10 mouse cellular contexts compared by ENCODE assay signal in the genomic region with DNA sequence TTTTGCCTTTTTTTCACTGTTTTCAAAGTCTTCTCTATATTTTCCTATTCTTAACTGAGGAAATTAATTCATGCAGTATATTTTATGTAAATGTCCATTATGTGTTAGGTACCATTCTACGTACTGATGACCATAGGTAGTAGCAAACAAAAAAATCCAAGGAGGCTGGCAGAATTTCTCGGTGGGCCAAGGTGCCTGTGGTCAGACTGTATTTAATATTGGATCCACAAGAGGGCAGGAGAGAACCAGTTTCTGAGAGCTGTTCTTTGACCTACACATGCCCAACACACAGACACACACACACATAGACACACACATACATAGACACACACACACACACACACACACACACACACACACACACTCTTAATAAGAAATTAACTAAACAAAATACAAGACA. TPM values are rescaled to one million over a fixed set of nuclear protein-coding genes. Genes with fewer than 3 reads are reported as not detected.
DNase-seq lines count a peak whose midpoint lies in the region; ATAC-seq and TF ChIP-seq lines count a peak whose summit lies in the region.
"Had no signal": no experiment of that assay in that cellular context is flagged by ENCODE, and none has a peak within 500 bp of the region (broad histone marks: within the 10 kb centered on the region; RNA-seq: fewer than 3 reads in every experiment).

No protein-coding gene starts in this region.

- H3K4me1 ChIP-seq in heart, postnatal 0 days (ENCODE audit: control insufficient read depth, insufficient read depth) = no peaks in the 10 kb centered on the region
- no peaks in the 10 kb centered on the region for H3K4me1 ChIP-seq in heart, embryonic 12.5 days (replicated peaks)
- no peaks in the 10 kb centered on the region for H3K4me1 ChIP-seq in midbrain, embryonic 12.5 days
- no peaks in the 10 kb centered on the region for H3K4me1 ChIP-seq in midbrain, embryonic 10.5 days
- no peaks in the 10 kb centered on the region for H3K4me1 ChIP-seq in hindbrain, embryonic 11.5 days (replicated peaks; ENCODE audit: control insufficient read depth, insufficient read depth, low read length)
- H3K4me1 ChIP-seq in stomach, embryonic 14.5 days (ENCODE audit: control insufficient read depth, insufficient read depth, low read length) = no peaks in the 10 kb centered on the region
- H3K4me1 ChIP-seq: embryonic facial prominence, embryonic 13.5 days; liver, embryonic 13.5 days had no signal

- no peaks in the 10 kb centered on the region for H3K36me3 ChIP-seq in heart, postnatal 0 days (replicated peaks; ENCODE audit: control insufficient read depth, insufficient read depth, low read length)
- H3K36me3 ChIP-seq in heart, embryonic 12.5 days = no peaks in the 10 kb centered on the region
- H3K36me3 ChIP-seq in midbrain, embryonic 12.5 days = no peaks in the 10 kb centered on the region
- H3K36me3 ChIP-seq in midbrain, embryonic 10.5 days = 0 out of 2 replicates have a peak, but pooled peaks cover 3% of the 10 kb centered on the region
- no peaks in the 10 kb centered on the region for H3K36me3 ChIP-seq in hindbrain, embryonic 11.5 days (ENCODE audit: control insufficient read depth, insufficient read depth, low read length)
- H3K36me3 ChIP-seq in stomach, embryonic 14.5 days (ENCODE audit: control insufficient read depth, insufficient read depth, low read length) = no peaks in the 10 kb centered on the region
- H3K36me3 ChIP-seq: embryonic facial prominence, embryonic 13.5 days; liver, embryonic 13.5 days had no signal

- H3K9me3 ChIP-seq in heart, postnatal 0 days (replicated peaks; ENCODE audit: control insufficient read depth, low read length) = no peaks in the 10 kb centered on the region
- 0 out of 2 replicates have a peak, but pooled peaks cover 2% of the 10 kb centered on the region for H3K9me3 ChIP-seq in heart, embryonic 12.5 days (replicated peaks)
- no peaks in the 10 kb centered on the region for H3K9me3 ChIP-seq in midbrain, embryonic 12.5 days
- no peaks in the 10 kb centered on the region for H3K9me3 ChIP-seq in midbrain, embryonic 10.5 days (replicated peaks)
- H3K9me3 ChIP-seq in hindbrain, embryonic 11.5 days (ENCODE audit: control insufficient read depth, low read length) = no peaks in the 10 kb centered on the region
- no peaks in the 10 kb centered on the region for H3K9me3 ChIP-seq in stomach, embryonic 14.5 days (ENCODE audit: control insufficient read depth, low read depth, low read length)
- H3K9me3 ChIP-seq: embryonic facial prominence, embryonic 13.5 days; liver, embryonic 13.5 days had no signal

- H3K27ac ChIP-seq in heart, postnatal 0 days (ENCODE audit: low read depth) = no peak overlapping the region
- no peak overlapping the region for H3K27ac ChIP-seq in heart, embryonic 12.5 days (ENCODE audit: poor library complexity, severe bottlenecking)
- no peak overlapping the region for H3K27ac ChIP-seq in midbrain, embryonic 12.5 days (replicated peaks)
- no peak overlapping the region for H3K27ac ChIP-seq in midbrain, embryonic 10.5 days (replicated peaks)
- no peak overlapping the region for H3K27ac ChIP-seq in hindbrain, embryonic 11.5 days (ENCODE audit: low read depth, low read length)
- H3K27ac ChIP-seq in stomach, embryonic 14.5 days (ENCODE audit: low read length) = no peak overlapping the region
- H3K27ac ChIP-seq: embryonic facial prominence, embryonic 13.5 days; liver, embryonic 13.5 days had no signal

- H3K4me2 ChIP-seq in heart, postnatal 0 days (ENCODE audit: low read depth, low read length) = no peak overlapping the region
- H3K4me2 ChIP-seq in heart, embryonic 12.5 days = no peak overlapping the region
- H3K4me2 ChIP-seq in midbrain, embryonic 12.5 days (replicated peaks) = no peak overlapping the region
- H3K4me2 ChIP-seq in hindbrain, embryonic 11.5 days (replicated peaks; ENCODE audit: low read depth, low read length) = no peak overlapping the region
- H3K4me2 ChIP-seq in stomach, embryonic 14.5 days (replicated peaks; ENCODE audit: low read depth, low read length) = no peak overlapping the region
- H3K4me2 ChIP-seq: embryonic facial prominence, embryonic 13.5 days; liver, embryonic 13.5 days had no signal

- peak; percentile 42 for TF ChIP-seq CTCF in heart, postnatal 0 days (IDR thresholded peaks at IDR 0.05; ENCODE audit: low read depth)

- no peak for DNase-seq in heart, postnatal 0 days (ENCODE audit: low spot score)
- no peak for DNase-seq in midbrain, embryonic 10.5 days (ENCODE audit: low spot score)
- DNase-seq in hindbrain, embryonic 11.5 days (ENCODE audit: low spot score) = peak; percentile 41
- no peak for DNase-seq in urinary bladder, adult 2 months (ENCODE audit: low spot score)
- DNase-seq in spleen, adult 18-20 months = no peak
- DNase-seq: liver, embryonic 13.5 days had no signal

- no peak overlapping the region for H3K4me3 ChIP-seq in heart, postnatal 0 days (ENCODE audit: low read depth, low read length)
- no peak overlapping the region for H3K4me3 ChIP-seq in heart, embryonic 12.5 days
- no peak overlapping the region for H3K4me3 ChIP-seq in midbrain, embryonic 12.5 days
- H3K4me3 ChIP-seq in midbrain, embryonic 10.5 days = no peak overlapping the region
- H3K4me3 ChIP-seq in hindbrain, embryonic 11.5 days (ENCODE audit: low read depth, low read length) = no peak overlapping the region
- H3K4me3 ChIP-seq in stomach, embryonic 14.5 days (ENCODE audit: low read depth, low read length) = no peak overlapping the region
- H3K4me3 ChIP-seq: embryonic facial prominence, embryonic 13.5 days; liver, embryonic 13.5 days had no signal

- no peak for ATAC-seq in heart, postnatal 0 days (ENCODE audit: insufficient read depth, low read depth)
- no peak for ATAC-seq in heart, embryonic 12.5 days (ENCODE audit: insufficient number of reproducible peaks, low FRiP score)
- ATAC-seq in midbrain, embryonic 12.5 days (ENCODE audit: low FRiP score, low read depth) = peak; percentile 30; the same call in 1 of the 2 replicates
- ATAC-seq in hindbrain, embryonic 11.5 days (ENCODE audit: low FRiP score) = peak; percentile 53; the same call in 1 of the 2 replicates
- ATAC-seq in stomach, embryonic 14.5 days (ENCODE audit: insufficient number of reproducible peaks, insufficient read depth, low FRiP score, low read depth) = 0 out of 2 replicates have a peak, but pooled peaks have one; percentile 23

- no peaks in the 10 kb centered on the region for H3K27me3 ChIP-seq in heart, postnatal 0 days (ENCODE audit: control insufficient read depth, insufficient read depth, low read length)
- H3K27me3 ChIP-seq in heart, embryonic 12.5 days (replicated peaks) = no peaks in the 10 kb centered on the region
- no peaks in the 10 kb centered on the region for H3K27me3 ChIP-seq in midbrain, embryonic 12.5 days
- no peaks in the 10 kb centered on the region for H3K27me3 ChIP-seq in midbrain, embryonic 10.5 days (ENCODE audit: low read depth, poor library complexity, severe bottlenecking)
- H3K27me3 ChIP-seq in hindbrain, embryonic 11.5 days (ENCODE audit: control insufficient read depth, insufficient read depth, low read length) = no peaks in the 10 kb centered on the region
- H3K27me3 ChIP-seq in stomach, embryonic 14.5 days (ENCODE audit: control insufficient read depth, insufficient read depth, low read length) = no peaks in the 10 kb centered on the region
- H3K27me3 ChIP-seq: embryonic facial prominence, embryonic 13.5 days; liver, embryonic 13.5 days had no signal

- WGBS in heart, postnatal 0 days = 62% methylated on average over 2 of the region's 2 CpGs
- WGBS in heart, embryonic 12.5 days = 66% methylated on average over 2 of the region's 2 CpGs
- 66% methylated on average over 2 of the region's 2 CpGs for WGBS in midbrain, embryonic 12.5 days
- 81% methylated on average over 2 of the region's 2 CpGs for WGBS in midbrain, embryonic 10.5 days
- WGBS in hindbrain, embryonic 11.5 days = 79% methylated on average over 2 of the region's 2 CpGs
- WGBS in stomach, embryonic 14.5 days = 58% methylated on average over 2 of the region's 2 CpGs

- no peak overlapping the region for H3K9ac ChIP-seq in heart, postnatal 0 days (replicated peaks; ENCODE audit: low read depth, low read length)
- H3K9ac ChIP-seq in heart, embryonic 12.5 days = no peak overlapping the region
- no peak overlapping the region for H3K9ac ChIP-seq in midbrain, embryonic 12.5 days (replicated peaks)
- H3K9ac ChIP-seq in hindbrain, embryonic 11.5 days (ENCODE audit: low read depth, low read length) = no peak overlapping the region
- H3K9ac ChIP-seq in stomach, embryonic 14.5 days (replicated peaks; ENCODE audit: low read depth, low read length) = no peak overlapping the region
- H3K9ac ChIP-seq: embryonic facial prominence, embryonic 13.5 days; liver, embryonic 13.5 days had no signal

- no peak for TF ChIP-seq EP300 in heart, postnatal 0 days (IDR thresholded peaks at IDR 0.05; ENCODE audit: low read depth)

RNA-seq across cellular contexts. Expression of gene Sdhaf3, which starts 48.2 kb away (rescaled TPM):
- total RNA-seq in heart, postnatal 0 days (2014; rRNA removed; ENCODE audit: low replicate concordance) = 1.7 and 3.9 TPM in 2 replicates
- 4.9 and 5.6 TPM in 2 replicates for polyA plus RNA-seq in heart, postnatal 0 days (2015; fragmentation: Nextera tagmentation; extraction: Ambion mirVana)
- polyA plus RNA-seq in heart, embryonic 12.5 days (2016; fragmentation: Nextera tagmentation; extraction: Ambion mirVana) = 4.7 and 5.2 TPM in 2 replicates
- polyA plus RNA-seq in midbrain, embryonic 12.5 days (2016; fragmentation: Nextera tagmentation; extraction: Ambion mirVana) = 6.9 and 7.1 TPM in 2 replicates
- polyA plus RNA-seq in midbrain, embryonic 10.5 days (2016; fragmentation: Nextera tagmentation; extraction: Ambion mirVana) = 7.3 and 7.7 TPM in 2 replicates
- polyA plus RNA-seq in hindbrain, embryonic 11.5 days (2014; fragmentation: Nextera tagmentation; extraction: Ambion mirVana) = 7.9 and 9.0 TPM in 2 replicates
- 6.6 and 7.5 TPM in 2 replicates for polyA plus RNA-seq in stomach, embryonic 14.5 days (2014; fragmentation: Nextera tagmentation; extraction: Ambion mirVana)
- polyA plus RNA-seq in urinary bladder, adult 2 months (2012; rRNA removed) = 1.8 and 1.9 TPM in 2 replicates

Comparison
In these comparisons a context has a peak if more than half of its experiments do, and no peak if none do; other contexts are left out.
1. ATAC-seq: peak in midbrain, embryonic 12.5 days (single experiment), hindbrain, embryonic 11.5 days (single experiment) and stomach, embryonic 14.5 days (single experiment); none in heart, postnatal 0 days (single experiment) and heart, embryonic 12.5 days (single experiment).